Mouse (Mus musculus): ENCODE data around the gene Wwox. TPM values are rescaled to one million over a fixed set of nuclear protein-coding genes. Genes with fewer than 3 reads are reported as not detected.

The Wwox gene
- total and polyA plus RNA-seq, 3 experiments = 7.6 to 61.8 (median 12.2) TPM

GRCm38 (mm10) chr8:115228903-115229302 lies 789.4 kb downstream of the Wwox start:
- no peaks in the 10 kb centered on the region for H3K79me2 ChIP-seq (ENCODE audit: control insufficient read depth, insufficient read depth, low read length, poor library complexity)

GRCm38 (mm10) chr8:115234068-115234467 lies 794.6 kb downstream of the Wwox start:
- no peak for DNase-seq (ENCODE audit: low read depth, low spot score)
- no peak for TF ChIP-seq TCF12 (IDR thresholded peaks at IDR 0.05; ENCODE audit: low read depth, low read length)
- TF ChIP-seq NRF1 (IDR thresholded peaks at IDR 0.05; ENCODE audit: insufficient read depth, low read depth, low read length, poor library complexity, severe bottlenecking) = no peak
- TF ChIP-seq ETS1 (IDR thresholded peaks at IDR 0.05; ENCODE audit: low read depth, low read length) = no peak

More at GRCm38 (mm10) chr8:115228903-115229302, 789.4 kb downstream of the Wwox start:
- TF ChIP-seq EP300 (IDR thresholded peaks at IDR 0.05; ENCODE audit: low read depth in 1 of 2, low read length in 2 of 2) = no peak
- TF ChIP-seq MAFK (IDR thresholded peaks at IDR 0.05; ENCODE audit: borderline replicate concordance, low read depth, low read length) = no peak
- no peak overlapping the region for H3K4me3 ChIP-seq (ENCODE audit: control insufficient read depth in 1 of 2, insufficient read depth in 1 of 2, low read depth in 2 of 2, low read length in 2 of 2)
- no peaks in the 10 kb centered on the region for H3K9me3 ChIP-seq (replicated peaks; ENCODE audit: insufficient read depth, low read length)
- no peak for DNase-seq (ENCODE audit: low read depth, low spot score)
- H3K27ac ChIP-seq (ENCODE audit: control insufficient read depth, low read depth, low read length) = no peak overlapping the region
- no peaks in the 10 kb centered on the region for H3K36me3 ChIP-seq (ENCODE audit: control insufficient read depth in 1 of 2, insufficient read depth in 2 of 2, low read length in 2 of 2)
- H3K4me1 ChIP-seq (ENCODE audit: control insufficient read depth in 1 of 2, insufficient read depth in 2 of 2, low read length in 2 of 2) = no peaks in the 10 kb centered on the region
- H3K27me3 ChIP-seq (ENCODE audit: control insufficient read depth in 1 of 2, insufficient read depth in 2 of 2, low read length in 2 of 2) = no peaks in the 10 kb centered on the region
- no peak overlapping the region for H3K9ac ChIP-seq (ENCODE audit: control insufficient read depth, low read depth, low read length, poor library complexity, severe bottlenecking)

DNA sequence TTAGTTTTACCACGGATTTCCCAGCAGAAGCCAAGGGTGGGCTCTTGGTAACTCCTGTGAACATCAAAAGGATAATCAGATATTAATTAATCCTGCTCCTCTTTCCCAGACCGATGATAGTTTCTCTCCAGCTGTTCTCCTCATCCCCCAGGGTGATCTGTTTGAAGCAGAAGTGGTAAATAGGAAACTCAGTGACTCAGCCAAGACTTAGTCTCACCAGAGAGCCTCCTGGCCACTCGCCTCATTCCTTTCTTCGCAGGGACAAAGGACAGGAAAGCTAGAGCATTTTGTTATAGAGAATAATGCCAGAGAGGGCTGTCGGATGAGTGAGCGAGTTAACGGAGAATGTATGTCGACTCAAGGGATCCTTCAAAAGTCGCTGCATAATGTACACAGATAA lies 798.1 kb downstream of the Wwox start:
- TF ChIP-seq MAZ (IDR thresholded peaks at IDR 0.05; ENCODE audit: low read depth, low read length) (no peak), SMC3 (IDR thresholded peaks at IDR 0.05; ENCODE audit: low read depth, low read length) (no peak), SIN3A (IDR thresholded peaks at IDR 0.05; ENCODE audit: low read length) (no peak), POLR2AphosphoS5 (IDR thresholded peaks at IDR 0.05; ENCODE audit: borderline replicate concordance, low read depth, low read length) (no peak), TBP (IDR thresholded peaks at IDR 0.05; ENCODE audit: low read depth, low read length) (no peak), RCOR1 (IDR thresholded peaks at IDR 0.05; ENCODE audit: low read depth, low read length) (no peak)

More at GRCm38 (mm10) chr8:115234068-115234467, 794.6 kb downstream of the Wwox start:
- no peak overlapping the region for H3K9ac ChIP-seq (ENCODE audit: control insufficient read depth, low read depth, low read length, poor library complexity, severe bottlenecking)
- no peaks in the 10 kb centered on the region for H3K4me1 ChIP-seq (ENCODE audit: control insufficient read depth in 1 of 2, insufficient read depth in 2 of 2, low read length in 2 of 2)
- H3K4me3 ChIP-seq (ENCODE audit: control insufficient read depth in 1 of 2, insufficient read depth in 1 of 2, low read depth in 2 of 2, low read length in 2 of 2) = no peak overlapping the region
- H3K9me3 ChIP-seq (replicated peaks; ENCODE audit: insufficient read depth, low read length) = no peaks in the 10 kb centered on the region
- H3K79me2 ChIP-seq (ENCODE audit: control insufficient read depth, insufficient read depth, low read length, poor library complexity) = no peaks in the 10 kb centered on the region
- H3K27me3 ChIP-seq (ENCODE audit: control insufficient read depth in 1 of 2, insufficient read depth in 2 of 2, low read length in 2 of 2) = no peaks in the 10 kb centered on the region
- H3K36me3 ChIP-seq (ENCODE audit: control insufficient read depth in 1 of 2, insufficient read depth in 2 of 2, low read length in 2 of 2) = no peaks in the 10 kb centered on the region
- H3K27ac ChIP-seq (ENCODE audit: control insufficient read depth, low read depth, low read length) = no peak overlapping the region

More for the DNA sequence above, 798.1 kb downstream of the Wwox start:
- Histone ChIP-seq H3K36me3 (ENCODE audit: control insufficient read depth in 1 of 2, insufficient read depth in 2 of 2, low read length in 2 of 2) (no peaks in the 10 kb centered on the region), H3K9me3 (replicated peaks; ENCODE audit: insufficient read depth, low read length) (no peaks in the 10 kb centered on the region), H3K79me2 (ENCODE audit: control insufficient read depth, insufficient read depth, low read length, poor library complexity) (no peaks in the 10 kb centered on the region), H3K4me1 (ENCODE audit: control insufficient read depth in 1 of 2, insufficient read depth in 2 of 2, low read length in 2 of 2) (no peaks in the 10 kb centered on the region), H3K4me3 (ENCODE audit: control insufficient read depth in 1 of 2, insufficient read depth in 1 of 2, low read depth in 2 of 2, low read length in 2 of 2) (no peak overlapping the region), H3K27me3 (ENCODE audit: control insufficient read depth in 1 of 2, insufficient read depth in 2 of 2, low read length in 2 of 2) (no peaks in the 10 kb centered on the region), H3K9ac (ENCODE audit: control insufficient read depth, low read depth, low read length, poor library complexity, severe bottlenecking) (no peak overlapping the region), H3K27ac (ENCODE audit: control insufficient read depth, low read depth, low read length) (no peak overlapping the region)
- DNase-seq (ENCODE audit: low read depth, low spot score) = no peak
